Mouse (Mus musculus): ENCODE data around the gene Chrnb1.

Gene Chrnb1

DNA sequence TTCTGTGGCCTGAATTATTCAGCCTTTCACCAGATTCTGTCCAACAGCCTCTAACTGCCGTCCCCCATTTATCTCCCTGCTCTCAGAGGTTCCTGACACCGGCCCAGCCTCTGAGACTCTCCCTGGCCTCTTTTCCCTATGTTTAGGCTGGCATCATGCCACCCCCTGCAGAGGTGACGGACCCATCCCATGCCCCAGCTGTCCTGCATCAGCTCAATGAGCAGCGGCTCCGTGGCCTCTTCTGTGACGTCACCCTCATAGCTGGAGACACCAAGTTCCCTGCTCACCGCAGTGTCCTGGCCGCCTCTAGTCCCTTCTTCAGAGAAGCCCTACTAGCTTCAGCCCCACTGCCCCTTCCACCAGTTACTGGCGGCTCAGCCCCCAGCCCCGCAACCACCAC lies 20.0 kb downstream of the Chrnb1 start:
- no peak for DNase-seq (ENCODE audit: low read depth, low spot score)

DNA sequence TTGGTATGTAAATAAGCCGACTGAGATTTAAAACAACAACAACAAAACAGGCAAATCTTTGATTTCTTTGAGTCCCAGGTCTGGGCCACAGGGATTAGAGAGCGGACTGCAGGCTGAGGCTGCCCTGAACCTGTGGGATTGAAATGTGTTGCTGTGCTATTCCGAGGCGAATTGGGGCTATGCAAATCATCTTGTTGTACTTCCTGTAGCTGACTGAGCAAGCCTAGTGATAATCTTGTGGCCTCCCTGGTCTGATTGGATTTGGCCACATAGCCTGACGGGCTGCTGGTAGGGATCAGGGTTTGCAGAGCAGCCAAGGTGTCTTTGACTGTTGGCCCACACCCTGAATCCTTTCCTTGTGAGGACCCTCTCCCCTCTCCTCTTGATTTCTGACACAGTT lies 20.8 kb downstream of the Chrnb1 start:
- DNase-seq (ENCODE audit: low read depth, low spot score) = no peak

DNA sequence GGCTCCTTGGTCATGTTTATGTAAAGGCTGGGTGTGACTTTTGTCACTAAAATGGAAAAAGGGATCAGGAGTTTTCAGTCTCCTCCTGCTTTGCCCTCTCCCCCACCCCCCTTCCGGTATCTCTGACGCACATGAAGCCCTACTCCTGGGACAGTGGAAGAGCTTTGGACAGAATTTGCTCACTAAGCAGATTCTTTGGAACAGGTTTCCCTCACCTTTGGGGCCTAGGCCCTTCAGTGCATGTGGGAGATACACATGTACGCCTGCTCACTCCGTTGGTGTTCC lies 28.2 kb downstream of the Chrnb1 start:
- DNase-seq (ENCODE audit: low read depth, low spot score) = no peak

DNA sequence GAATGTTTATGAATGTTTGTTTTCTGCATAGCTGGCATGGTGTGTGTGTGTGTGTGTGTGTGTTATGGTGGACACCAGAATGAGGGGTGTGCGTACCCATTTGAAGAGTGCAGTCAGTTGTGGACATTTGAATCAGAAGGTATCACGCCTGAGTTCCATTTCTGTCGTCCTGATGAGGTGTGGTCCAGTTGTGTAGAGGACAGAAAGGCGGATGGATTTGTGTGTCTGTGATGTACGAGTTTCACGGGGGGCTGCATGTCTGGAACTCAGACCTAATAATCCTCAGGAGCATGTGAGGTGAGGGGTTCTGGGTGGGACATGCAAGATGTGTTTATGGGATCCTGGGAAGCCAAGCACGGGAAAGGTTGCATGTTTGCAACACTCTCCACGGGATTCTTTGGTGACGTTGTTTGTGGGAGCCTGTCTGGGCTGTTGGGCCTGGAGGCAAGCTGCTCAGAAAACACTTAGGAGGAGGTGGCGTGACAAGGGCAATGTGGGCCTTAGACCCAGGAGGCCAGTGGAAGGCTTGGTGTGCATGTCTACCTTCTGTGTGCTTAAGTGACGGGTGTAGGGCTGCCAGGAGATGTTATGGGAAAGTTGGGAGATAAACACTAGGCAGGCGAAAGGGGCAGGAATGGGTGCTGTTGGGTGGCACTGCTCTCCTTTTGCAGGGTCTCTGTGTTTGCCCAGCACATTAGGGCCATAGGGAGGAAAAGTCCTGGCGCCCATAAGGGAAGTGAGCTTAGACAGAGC lies 28.7 kb downstream of the Chrnb1 start:
- no peak for DNase-seq (ENCODE audit: low read depth, low spot score)

DNA sequence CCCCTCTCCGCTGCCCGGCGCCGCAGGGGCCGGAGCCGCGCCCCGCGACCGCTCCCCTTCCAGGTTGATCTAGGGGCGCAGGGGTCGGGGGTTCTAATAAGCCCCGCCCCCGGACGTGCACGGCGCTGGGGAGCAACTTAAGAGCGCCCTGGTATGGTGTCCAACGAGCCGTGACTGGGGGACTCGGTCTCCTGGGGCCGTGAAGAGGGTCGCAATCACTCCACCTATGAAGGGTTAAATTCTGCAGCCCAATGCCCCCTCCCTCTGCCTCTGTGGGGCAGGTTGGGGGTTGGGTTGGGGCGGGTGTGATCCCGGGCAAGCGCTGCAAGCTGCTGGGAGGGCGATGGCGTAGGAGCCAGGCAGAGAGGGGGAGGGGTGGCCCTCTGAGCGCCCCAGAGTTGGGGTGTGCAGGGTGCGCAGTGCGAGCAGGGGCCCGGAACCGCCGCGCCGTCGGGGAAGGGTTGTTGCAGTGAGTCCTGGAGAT lies 29.6 kb downstream of the Chrnb1 start:
- no peak for DNase-seq (ENCODE audit: low read depth, low spot score)

DNA sequence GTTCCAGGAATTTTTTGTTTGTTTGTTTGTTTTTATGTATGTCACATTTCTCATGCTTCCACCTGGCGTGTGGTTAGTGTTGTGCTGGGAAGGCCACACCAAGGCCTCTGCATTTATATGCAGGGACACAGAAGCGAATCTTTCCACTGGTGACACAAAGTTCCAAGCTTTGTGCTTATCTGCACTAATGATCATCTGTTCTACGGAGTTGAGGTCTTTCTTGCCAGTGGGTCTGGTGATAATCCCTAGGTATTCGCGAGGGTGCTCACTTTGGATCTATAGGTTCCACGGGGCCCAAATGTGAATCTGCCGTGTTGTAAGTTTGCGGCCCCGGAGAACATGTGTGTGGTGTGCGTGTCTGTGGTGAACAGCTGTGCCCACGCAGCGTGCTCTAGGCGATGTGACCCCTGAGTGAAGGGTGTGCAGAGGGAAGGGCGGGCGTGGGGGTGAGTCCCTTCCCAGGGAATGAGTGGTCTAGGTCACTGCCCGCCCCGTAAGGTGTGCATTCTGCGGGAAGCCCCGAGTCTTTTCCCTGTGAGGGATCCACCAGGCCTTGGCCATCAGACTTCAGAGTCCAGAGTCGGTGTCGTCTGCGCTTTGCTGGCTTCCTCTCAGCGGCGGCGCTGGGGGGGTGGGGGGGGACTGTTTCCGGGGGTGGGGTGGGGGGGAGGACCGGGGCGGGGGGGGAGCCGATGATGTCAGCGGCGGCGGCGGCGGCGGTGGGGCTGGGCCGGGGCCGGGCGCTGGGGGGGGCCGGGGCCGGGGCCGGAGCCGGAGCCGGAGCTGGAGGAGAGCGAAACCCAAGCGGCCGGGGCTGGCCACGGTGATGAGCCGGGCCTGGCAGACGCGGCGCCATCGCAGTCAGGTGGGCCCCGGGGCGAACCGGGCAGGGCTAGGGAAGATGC lies 30.3 kb downstream of the Chrnb1 start, which contains the start of gene Zbtb4:
Gene Zbtb4, plus strand, starts transcription at position 692 of the 905 bp plus-strand sequence.
- no peak for DNase-seq (ENCODE audit: low read depth, low spot score)

DNA sequence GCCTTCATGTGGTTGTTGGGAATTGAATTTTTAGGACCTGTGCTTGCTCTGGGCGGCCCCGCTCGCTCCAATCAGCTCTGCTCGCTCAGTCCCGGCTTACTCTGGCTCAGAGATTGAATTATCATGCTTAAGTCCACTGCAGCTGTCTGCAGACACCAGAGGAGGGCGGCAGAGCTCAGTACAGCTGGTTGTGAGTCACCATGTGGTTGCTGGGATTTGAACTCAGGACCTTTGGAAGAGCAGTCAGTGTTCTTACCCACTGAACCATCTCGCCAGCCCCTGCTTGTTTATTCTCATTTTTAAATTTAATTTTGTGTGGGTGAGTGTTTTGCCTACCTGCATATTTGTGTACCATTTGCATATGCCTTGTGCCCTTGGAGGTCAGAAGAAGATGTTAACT lies 32.2 kb downstream of the Chrnb1 start:
- no peak for DNase-seq (ENCODE audit: low read depth, low spot score)

DNA sequence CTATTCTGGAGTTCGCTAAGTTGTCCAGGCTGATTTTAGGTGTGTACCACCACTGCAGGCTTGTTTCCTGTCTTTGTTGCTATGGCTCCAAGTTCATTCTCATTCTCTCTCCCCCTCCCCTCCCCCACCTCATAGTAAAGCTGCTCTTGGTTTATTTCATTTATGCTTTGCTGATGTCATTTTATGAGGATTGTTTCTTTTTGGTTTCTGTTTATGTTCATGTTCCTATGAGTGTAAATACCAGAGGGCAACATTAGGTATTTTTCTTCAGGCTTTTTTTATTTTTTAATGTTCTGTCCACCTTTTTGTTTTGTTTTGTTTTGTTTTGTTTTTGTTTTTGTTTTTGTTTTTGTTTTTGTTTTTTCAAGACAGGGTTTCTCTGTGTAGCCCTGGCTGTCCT lies 33.9 kb downstream of the Chrnb1 start, which contains the start of gene Slc35g3:
Gene Slc35g3, minus strand, starts transcription at position 101 of the 400 bp plus-strand sequence.
- DNase-seq (ENCODE audit: low read depth, low spot score) = no peak

DNA sequence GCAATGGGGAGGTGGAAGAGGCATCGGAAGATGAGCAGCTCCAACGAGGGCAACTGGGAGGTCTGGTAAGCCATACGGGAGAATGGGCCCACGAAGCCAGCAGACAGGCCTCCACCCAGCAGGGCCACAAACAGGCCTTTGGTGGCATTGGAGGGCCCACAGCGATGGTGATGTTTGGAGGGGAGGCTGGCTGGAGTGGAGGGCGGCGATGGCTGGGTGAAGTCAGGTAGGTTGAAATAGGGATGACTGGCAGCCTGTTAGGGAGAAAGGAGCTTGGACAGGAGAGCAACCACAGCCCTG lies 34.9 kb downstream of the Chrnb1 start:
- DNase-seq (ENCODE audit: low read depth, low spot score) = no peak

DNA sequence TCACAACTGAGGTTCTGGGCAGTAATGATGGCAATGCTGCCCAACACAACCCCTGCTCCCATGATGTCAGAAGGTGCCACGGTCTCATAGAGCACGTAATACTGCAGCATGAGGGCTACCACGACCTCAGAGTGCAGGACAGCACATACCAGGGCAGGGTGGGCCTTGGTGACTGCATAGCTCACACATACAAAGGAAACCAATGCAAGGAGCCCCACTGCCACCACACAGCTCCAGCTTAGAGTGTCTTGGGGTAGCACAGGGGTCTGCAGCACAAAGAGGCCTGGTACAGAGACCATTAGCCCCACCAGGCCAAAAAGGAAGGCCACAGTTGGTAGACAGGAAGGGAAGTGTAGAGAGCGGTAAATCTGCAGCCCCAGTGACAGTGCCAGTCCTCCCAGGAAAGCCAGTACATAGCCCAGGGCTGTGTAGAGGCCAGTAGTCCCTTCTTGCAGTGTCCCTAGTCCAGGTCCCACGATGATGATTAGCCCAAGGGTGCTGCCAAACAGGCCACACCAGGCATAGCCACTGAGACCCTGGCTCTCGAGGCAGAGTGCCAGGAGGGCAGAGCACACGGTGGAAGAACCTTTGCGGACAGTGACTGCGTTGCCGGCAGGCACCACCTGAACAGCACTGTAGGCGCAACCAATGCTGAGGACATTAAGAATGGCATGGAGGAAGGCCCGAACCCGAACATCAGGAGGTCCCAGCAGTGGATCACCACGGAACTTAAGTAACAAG lies 35.4 kb downstream of the Chrnb1 start:
- DNase-seq (ENCODE audit: low read depth, low spot score) = no peak

DNA sequence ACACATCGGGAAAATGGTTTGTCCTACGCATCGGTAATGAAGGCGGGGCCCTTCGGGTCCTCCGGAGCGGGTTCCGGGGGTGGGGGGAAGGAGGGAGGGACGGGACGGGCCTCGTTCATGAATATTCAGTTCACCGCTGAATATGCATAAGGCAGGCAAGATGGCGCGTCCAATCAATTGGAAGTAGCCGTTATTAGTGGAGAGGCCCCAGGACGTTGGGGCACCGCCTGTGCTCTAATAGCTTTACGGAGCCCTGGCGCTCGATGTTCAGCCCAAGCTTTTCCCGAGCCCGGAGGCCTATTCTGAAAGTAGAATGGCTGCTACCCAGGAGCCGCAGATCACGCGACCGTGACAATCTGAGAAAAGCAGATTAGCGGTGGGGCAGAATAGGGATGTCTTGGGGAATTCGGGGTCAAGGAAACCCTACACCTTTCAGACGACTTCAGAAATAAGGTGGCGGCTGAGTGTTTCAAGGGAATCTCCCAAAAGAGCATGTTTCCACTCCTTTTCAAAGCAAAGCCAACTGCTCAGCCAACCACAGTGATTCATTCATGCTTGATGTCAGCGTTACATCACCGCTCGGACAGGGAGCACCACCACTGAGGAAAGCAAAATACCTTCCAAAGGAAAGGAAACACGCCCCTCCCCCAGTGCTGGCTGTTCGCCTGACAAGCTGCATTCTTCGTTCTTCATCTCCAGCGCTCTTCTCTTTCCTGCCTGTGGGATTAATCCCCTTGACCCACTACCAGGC lies 36.6 kb downstream of the Chrnb1 start:
- DNase-seq (ENCODE audit: low read depth, low spot score) = peak; percentile 84

DNA sequence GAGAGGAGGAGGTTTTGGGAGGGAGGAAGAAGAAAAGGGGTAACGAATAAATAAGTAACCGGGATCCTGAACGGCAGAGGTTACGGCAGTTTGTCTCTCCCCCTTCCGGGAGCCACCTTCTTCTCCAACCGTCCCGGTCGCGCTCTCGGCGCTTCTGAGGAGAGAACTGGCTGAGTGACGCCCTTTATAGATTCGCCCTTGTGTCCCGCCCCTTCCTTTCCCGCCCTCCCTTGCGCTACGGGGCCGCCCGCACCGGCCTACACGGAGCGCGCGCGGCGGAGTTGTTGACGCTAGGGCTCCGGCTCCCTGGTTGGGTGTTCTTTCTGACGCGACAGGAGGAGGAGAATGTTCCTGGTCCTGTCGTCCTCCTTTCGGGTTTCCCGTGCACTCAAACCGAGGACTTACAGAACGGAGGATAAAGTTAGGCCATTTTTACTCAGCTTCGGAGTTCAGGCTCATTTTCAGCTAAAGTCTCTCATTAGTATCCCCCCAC lies 37.2 kb downstream of the Chrnb1 start, which contains the start of gene Polr2a:
Gene Polr2a, minus strand, starts transcription at position 160 of the 493 bp plus-strand sequence.
- peak; percentile 98 for DNase-seq (ENCODE audit: low read depth, low spot score)

DNA sequence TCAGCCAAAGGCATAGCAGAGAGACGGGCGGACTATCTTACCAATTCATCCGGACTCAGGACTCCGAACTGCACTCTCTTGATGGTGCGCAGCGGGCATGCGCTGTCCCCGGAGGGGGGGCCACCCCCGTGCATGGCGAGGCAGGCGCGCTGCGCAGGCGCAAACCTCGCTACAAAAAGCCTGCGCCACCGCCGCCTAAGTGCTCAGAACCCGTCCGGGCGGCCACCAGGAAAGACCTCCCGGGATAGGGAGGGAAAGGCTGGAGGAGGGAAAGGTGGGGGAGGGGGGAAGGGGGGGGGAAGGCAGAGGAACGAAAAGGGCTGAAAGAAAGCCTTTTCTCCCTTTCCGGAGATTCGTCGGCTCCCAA lies 37.7 kb downstream of the Chrnb1 start:
- peak; percentile 89 for DNase-seq (ENCODE audit: low read depth, low spot score)

DNA sequence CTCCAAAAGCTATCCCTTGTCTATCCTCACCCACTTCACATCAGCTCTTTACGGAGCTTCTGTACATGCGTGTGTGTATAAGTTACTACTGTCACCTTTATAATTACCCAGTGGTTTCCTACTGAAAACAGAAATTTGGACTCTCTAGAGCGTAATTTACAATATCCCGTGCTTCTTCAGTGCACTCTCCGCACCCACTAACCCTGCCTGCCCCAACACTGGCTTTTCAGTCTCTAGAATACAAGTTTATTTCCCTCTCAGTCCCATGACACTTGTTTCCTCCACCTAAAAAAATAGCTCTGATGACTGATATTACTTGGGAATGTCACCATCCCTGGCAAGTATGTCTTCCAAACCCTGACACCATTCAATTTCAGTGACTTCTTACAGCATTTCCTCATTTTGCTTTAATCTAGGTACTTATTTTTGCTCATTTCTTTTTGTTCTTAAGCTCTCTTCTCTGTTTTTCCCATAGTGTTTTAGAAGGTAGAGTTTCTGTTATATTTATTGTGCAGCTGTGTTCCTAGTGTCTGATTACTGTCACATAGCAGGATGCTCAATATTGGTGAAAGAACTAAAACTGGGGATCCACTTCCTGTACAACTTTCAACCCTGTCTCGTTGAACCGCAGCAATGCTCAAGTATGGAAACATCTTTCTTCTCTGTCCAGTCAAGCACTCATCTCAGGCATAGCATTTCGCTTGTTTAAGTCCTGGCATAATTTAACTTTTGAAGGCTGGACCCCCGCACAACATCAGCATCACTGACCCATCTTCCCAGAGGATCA lies 38.2 kb downstream of the Chrnb1 start:
- DNase-seq (ENCODE audit: low read depth, low spot score) = no peak

DNA sequence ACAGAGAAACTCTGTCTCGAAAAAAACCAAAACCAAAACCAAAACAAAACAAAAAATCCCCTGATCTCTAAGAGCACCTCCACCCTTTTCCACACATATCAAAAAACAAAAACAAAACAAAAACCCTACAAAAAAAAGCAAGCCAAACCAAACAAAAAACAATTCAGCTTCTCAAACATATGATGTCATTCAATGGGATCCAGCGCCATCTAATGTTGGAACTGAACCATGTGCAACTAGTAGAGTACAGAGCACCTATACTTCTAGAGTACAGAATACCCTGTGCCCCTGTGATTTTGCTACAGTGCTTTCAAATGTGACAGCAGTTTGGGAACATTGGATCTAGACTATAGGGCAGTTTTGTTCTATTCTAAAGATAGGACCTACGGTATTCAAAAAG lies 41.0 kb downstream of the Chrnb1 start:
- no peak for DNase-seq (ENCODE audit: low read depth, low spot score)

DNA sequence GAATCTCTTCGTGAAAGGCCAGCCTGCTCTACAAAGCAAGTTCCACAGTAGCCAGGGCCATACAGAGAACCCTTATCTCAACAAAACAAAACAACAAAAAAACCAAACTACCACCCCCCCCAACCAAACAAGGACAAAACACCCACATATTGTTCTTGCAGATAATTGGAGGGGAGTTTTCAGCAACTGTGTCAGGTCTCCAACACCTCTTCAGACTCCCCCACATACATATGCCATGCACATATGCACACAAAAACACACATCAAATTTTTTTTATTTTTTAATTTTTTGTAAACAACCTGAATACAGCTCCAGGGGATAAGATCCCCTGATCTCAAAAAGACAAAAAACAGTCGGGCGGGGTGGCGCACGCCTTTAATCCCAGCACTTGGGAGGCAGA lies 41.5 kb downstream of the Chrnb1 start:
- no peak for DNase-seq (ENCODE audit: low read depth, low spot score)

DNA sequence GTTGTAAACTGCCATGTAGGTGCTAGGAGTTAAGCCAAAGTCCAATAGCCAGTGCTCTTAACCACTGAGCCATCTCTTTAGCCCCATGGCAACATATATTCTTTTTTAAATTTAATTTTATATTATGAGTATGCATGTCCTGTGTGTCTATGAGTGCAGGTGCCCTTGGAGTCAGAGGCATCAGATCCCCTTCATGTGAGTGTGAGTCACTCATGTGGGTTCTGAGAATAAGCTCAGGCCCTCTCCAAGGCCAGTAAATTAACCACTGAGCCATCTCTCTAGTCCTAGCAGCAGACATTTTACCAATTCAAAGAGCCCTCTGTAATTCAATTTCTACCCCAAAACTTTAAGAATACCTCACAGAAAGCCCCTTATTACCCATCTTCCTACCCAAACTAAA lies 43.1 kb downstream of the Chrnb1 start:
- no peak for DNase-seq (ENCODE audit: low read depth, low spot score)

DNA sequence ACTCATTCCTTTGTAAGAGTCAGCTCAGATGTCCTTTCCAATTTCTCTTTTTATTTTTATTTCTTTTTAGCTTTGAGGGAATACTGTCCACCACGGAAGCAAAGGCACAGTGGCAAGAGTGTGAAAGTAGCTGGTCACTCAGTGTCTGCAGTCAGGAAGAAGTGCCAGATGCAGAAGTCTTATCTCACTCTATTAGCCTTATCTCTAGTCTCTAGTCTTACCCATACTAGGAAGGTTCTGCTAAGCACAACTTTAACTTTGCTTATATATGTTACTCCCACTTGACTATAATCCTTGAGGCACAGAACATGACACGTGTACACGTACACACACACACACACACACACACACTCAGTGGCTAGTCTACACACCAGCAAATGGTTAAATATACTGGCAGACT lies 44.1 kb downstream of the Chrnb1 start:
- no peak for DNase-seq (ENCODE audit: low read depth, low spot score)

Measured in brain, embryonic 18.5 days (tissue).